Mouse (Mus musculus) neural tube, embryonic 12.5 days (tissue): ENCODE results near the gene Tm9sf1. TPM values are rescaled to one million over a fixed set of nuclear protein-coding genes. Genes with fewer than 3 reads are reported as not detected.

Source experiments
- ATAC-seq: fragments of 200-750 bp; cut with Nextera tagmentation; 2 replicates; pipeline ENCODE4 v1.8.0; 2017; ENCODE audit warnings: low read depth, mild to moderate bottlenecking, moderate TSS enrichment, moderate library complexity; ENCODE audit not compliant: low FRiP score
- H3K27ac ChIP-seq: fragments of 300-500 bp; sonication (generic); 2 replicates; pipeline ENCODE4 v1.5.1; 2016
- H3K27me3 ChIP-seq: fragments of 300-500 bp; sonication (generic); replicated peaks from 2 replicates; pipeline ENCODE4 v1.6.1; 2016; ENCODE audit warnings: mild to moderate bottlenecking
- H3K36me3 ChIP-seq: fragments of 300-500 bp; sonication (generic); 2 replicates; pipeline ENCODE4 v1.6.1; 2016; ENCODE audit warnings: mild to moderate bottlenecking
- H3K4me1 ChIP-seq: fragments of 300-500 bp; sonication (generic); 2 replicates; pipeline ENCODE4 v1.6.1; 2016
- H3K4me2 ChIP-seq: fragments of 300-500 bp; sonication (generic); replicated peaks from 2 replicates; pipeline ENCODE4 v1.6.1; 2016; ENCODE audit warnings: mild to moderate bottlenecking
- H3K4me3 ChIP-seq: fragments of 300-500 bp; sonication (generic); 2 replicates; pipeline ENCODE4 v1.5.1; 2016
- H3K9ac ChIP-seq: fragments of 300-500 bp; sonication (generic); 2 replicates; pipeline ENCODE4 v1.6.1; 2016; ENCODE audit warnings: mild to moderate bottlenecking
- H3K9me3 ChIP-seq: fragments of 300-500 bp; sonication (generic); 2 replicates; pipeline ENCODE4 v1.6.1; 2016; ENCODE audit warnings: mild to moderate bottlenecking
- WGBS: fragments of 180-500 bp; shearing (Covaris S2); methylation state at CpG from one replicate; pipeline ENCODE4 v1.1.7; 2016; 5-methylcytosine and 5-hydroxymethylcytosine counted together
- polyA plus RNA-seq: library from polyadenylated mRNA; unstranded; fragments of >200 nt; fragmentation: Nextera tagmentation; extraction: Ambion mirVana; gene quantifications from 2 replicates; pipeline ENCODE4 v1.2.1, GENCODE M21; 2016

Gene Tm9sf1
- polyA plus RNA-seq, 1 experiment from 2014 or later = 68.6 TPM

- H3K27me3 ChIP-seq = no peaks in the 10 kb centered on the region
- peaks cover 13% of the 10 kb centered on the region for H3K36me3 ChIP-seq
- no peak overlapping the region for H3K27ac ChIP-seq
- no peak for ATAC-seq
- no peak overlapping the region for H3K9ac ChIP-seq
- no peak overlapping the region for H3K4me2 ChIP-seq
- no peak overlapping the region for H3K4me3 ChIP-seq
- no peaks in the 10 kb centered on the region; the same call in 1 of the 2 replicates for H3K4me1 ChIP-seq
- H3K9me3 ChIP-seq = no peaks in the 10 kb centered on the region
- WGBS = 90% methylated on average over 3 of the region's 3 CpGs
These were observed 13.3 kb upstream of the Tm9sf1 start for GRCm38 (mm10) chr14:55656935-55657334.

- no peak for ATAC-seq
- H3K27ac ChIP-seq = no peak overlapping the region
- 90% methylated on average over 7 of the region's 7 CpGs for WGBS
These were observed 7.9 kb upstream of the Tm9sf1 start for GRCm38 (mm10) chr14:55651528-55651927.

GRCm38 (mm10) chr14:55649884-55650283, 6.3 kb upstream of the Tm9sf1 start, which contains the start of gene Tssk4:
TSS of gene Tssk4 (plus strand) at chr14:55650184.
- Histone ChIP-seq H3K4me1 (peaks cover 4% of the 10 kb centered on the region; the same call in 1 of the 2 replicates), H3K9me3 (no peaks in the 10 kb centered on the region), H3K27ac (no peak within 1 kb of the TSS), H3K4me3 (no peak within 1 kb of the TSS), H3K36me3 (0 out of 2 replicates have a peak, but pooled peaks cover 9% of the 10 kb centered on the region), H3K4me2 (no peak within 1 kb of the TSS), H3K9ac (no peak within 1 kb of the TSS), H3K27me3 (no peaks in the 10 kb centered on the region)
- no peak for ATAC-seq
- WGBS = 88% methylated on average over 2 of the region's 2 CpGs

More at GRCm38 (mm10) chr14:55651528-55651927, 7.9 kb upstream of the Tm9sf1 start:
- H3K27me3 ChIP-seq = no peaks in the 10 kb centered on the region
- H3K4me2 ChIP-seq = no peak overlapping the region
- H3K9me3 ChIP-seq = no peaks in the 10 kb centered on the region
- H3K9ac ChIP-seq = no peak overlapping the region
- H3K4me1 ChIP-seq = no peaks in the 10 kb centered on the region
- H3K36me3 ChIP-seq = 0 out of 2 replicates have a peak, but pooled peaks cover 3% of the 10 kb centered on the region
- H3K4me3 ChIP-seq = no peak overlapping the region

GRCm38 (mm10) chr14:55644261-55644888, 769 bp upstream of the Tm9sf1 start:
- no peak overlapping the region for H3K27ac ChIP-seq
- H3K9ac ChIP-seq = peak overlapping the region; percentile 89
- ATAC-seq = no peak
- H3K4me3 ChIP-seq = peak overlapping the region; percentile 83
- H3K4me2 ChIP-seq = peak overlapping the region; percentile 87
- H3K36me3 ChIP-seq = peaks cover 31% of the 10 kb centered on the region
- 34% methylated on average over 17 of the region's 17 CpGs for WGBS
- no peaks in the 10 kb centered on the region for H3K9me3 ChIP-seq
- no peaks in the 10 kb centered on the region for H3K27me3 ChIP-seq
- peaks cover 21% of the 10 kb centered on the region for H3K4me1 ChIP-seq

- H3K4me1 ChIP-seq = peaks cover 21% of the 10 kb centered on the region
- peak; percentile 30; the same call in 1 of the 2 replicates for ATAC-seq
- H3K27me3 ChIP-seq = no peaks in the 10 kb centered on the region
- no peaks in the 10 kb centered on the region for H3K9me3 ChIP-seq
- peak overlapping the region; percentile 83 for H3K4me3 ChIP-seq
- H3K9ac ChIP-seq = peak overlapping the region; percentile 89
- WGBS = 27% methylated on average over 8 of the region's 8 CpGs
- H3K27ac ChIP-seq = peak overlapping the region; percentile 67
- peaks cover 46% of the 10 kb centered on the region for H3K36me3 ChIP-seq
- H3K4me2 ChIP-seq = peak overlapping the region; percentile 87
These were observed 937 bp downstream of the Tm9sf1 start for GRCm38 (mm10) chr14:55642679-55643059.

GRCm38 (mm10) chr14:55641291-55641690, 2.3 kb downstream of the Tm9sf1 start:
- no peak overlapping the region for H3K27ac ChIP-seq
- WGBS = 95% methylated on average over 13 of the region's 13 CpGs

GRCm38 (mm10) chr14:55640816-55641215, 2.8 kb downstream of the Tm9sf1 start:
- WGBS = 96% methylated on average over 14 of the region's 14 CpGs
- Histone ChIP-seq H3K27me3 (no peaks in the 10 kb centered on the region), H3K27ac (no peak overlapping the region), H3K4me1 (peaks cover 27% of the 10 kb centered on the region), H3K9ac (no peak overlapping the region), H3K4me2 (no peak overlapping the region), H3K9me3 (no peaks in the 10 kb centered on the region), H3K4me3 (no peak overlapping the region), H3K36me3 (peaks cover 45% of the 10 kb centered on the region)
- no peak for ATAC-seq

More at GRCm38 (mm10) chr14:55641291-55641690, 2.3 kb downstream of the Tm9sf1 start:
- Histone ChIP-seq H3K27me3 (no peaks in the 10 kb centered on the region), H3K9ac (no peak overlapping the region), H3K4me1 (peaks cover 23% of the 10 kb centered on the region), H3K36me3 (peaks cover 47% of the 10 kb centered on the region), H3K4me3 (no peak overlapping the region), H3K4me2 (no peak overlapping the region), H3K9me3 (no peaks in the 10 kb centered on the region)
- no peak for ATAC-seq

DNA sequence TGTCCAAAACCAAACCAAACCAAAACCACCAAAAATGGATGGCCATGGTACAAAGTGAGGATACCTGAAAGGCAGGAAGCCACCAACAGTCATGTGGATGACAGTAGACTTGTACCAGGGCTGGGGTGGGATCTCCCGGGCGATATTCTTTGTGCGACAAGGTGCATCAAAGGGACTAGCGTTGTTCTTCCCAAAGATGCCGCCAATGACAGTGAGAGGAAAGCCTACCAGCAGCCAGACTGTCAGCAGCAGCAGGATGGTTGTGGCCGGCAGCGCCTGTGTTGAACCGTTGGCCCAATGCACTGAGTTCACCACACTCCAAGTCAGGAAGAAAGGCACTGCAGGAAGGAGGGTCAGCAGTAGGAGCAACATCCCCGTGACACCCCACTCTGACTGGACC, 5.8 kb downstream of the Tm9sf1 start, which contains the start of gene Gm49378:
TSS of gene Gm49378 (minus strand) at position 101 of the 400 bp plus-strand sequence.
- no peak within 1 kb of the TSS for H3K4me2 ChIP-seq
- no peak within 1 kb of the TSS for H3K27ac ChIP-seq
- no peak within 1 kb of the TSS for H3K9ac ChIP-seq
- no peaks in the 10 kb centered on the region for H3K27me3 ChIP-seq
- no peak for ATAC-seq
- no peaks in the 10 kb centered on the region for H3K9me3 ChIP-seq
- H3K4me1 ChIP-seq = peaks cover 29% of the 10 kb centered on the region
- H3K4me3 ChIP-seq = no peak within 1 kb of the TSS
- 94% methylated on average over 9 of the region's 9 CpGs for WGBS
- peaks cover 59% of the 10 kb centered on the region for H3K36me3 ChIP-seq

- Histone ChIP-seq H3K36me3 (peaks cover 71% of the 10 kb centered on the region), H3K4me2 (peak within 1 kb of the TSS; percentile 94), H3K27ac (no peak within 1 kb of the TSS; the same call in 1 of the 2 replicates)
These were observed 8.0 kb downstream of the Tm9sf1 start, which contains the start of gene Ipo4 for GRCm38 (mm10) chr14:55635523-55636007. TSS of gene Ipo4 (minus strand) at chr14:55635957.

DNA sequence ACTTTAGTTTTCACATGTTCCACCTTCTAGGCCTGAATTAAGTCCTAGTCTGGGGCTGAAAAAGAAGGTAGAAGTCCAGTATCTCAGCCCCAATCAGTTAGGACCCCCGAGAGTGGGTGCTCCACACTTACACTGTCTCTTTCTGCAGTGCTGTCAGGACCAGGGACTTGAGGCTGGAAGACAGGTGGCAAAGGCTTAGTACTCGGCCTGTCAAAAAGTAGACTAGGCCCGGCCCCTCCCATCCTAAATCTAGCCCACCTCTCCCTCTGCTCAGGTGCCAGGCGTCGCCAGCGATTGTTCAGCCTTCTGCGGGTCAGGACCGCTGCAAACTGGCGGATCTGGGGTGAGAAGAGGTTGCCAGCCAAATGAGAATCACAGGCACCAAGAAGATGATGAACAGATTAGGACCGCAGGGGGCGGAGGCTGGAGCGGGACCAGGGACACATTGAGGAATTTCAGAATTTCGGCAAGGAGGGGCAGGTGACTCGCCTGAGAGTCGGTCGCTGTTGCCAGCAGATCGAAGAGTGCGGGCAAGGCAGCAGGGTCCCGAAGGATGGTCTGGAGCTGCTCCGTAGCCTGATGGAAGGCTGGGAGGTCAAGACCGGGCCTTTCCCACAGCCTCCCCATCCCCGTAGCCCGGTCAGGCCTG, 8.6 kb downstream of the Tm9sf1 start:
- WGBS = 4% methylated on average over 23 of the region's 23 CpGs
- peak; percentile 80 for ATAC-seq
- H3K4me2 ChIP-seq = peak overlapping the region; percentile 94
- peaks cover 71% of the 10 kb centered on the region for H3K36me3 ChIP-seq
- H3K27ac ChIP-seq = no peak overlapping the region; the same call in 1 of the 2 replicates
- no peaks in the 10 kb centered on the region for H3K27me3 ChIP-seq
- H3K4me1 ChIP-seq = peaks cover 22% of the 10 kb centered on the region
- H3K9ac ChIP-seq = peak overlapping the region; percentile 79
- no peaks in the 10 kb centered on the region for H3K9me3 ChIP-seq
- peak overlapping the region; percentile 68 for H3K4me3 ChIP-seq

More at GRCm38 (mm10) chr14:55635523-55636007, 8.0 kb downstream of the Tm9sf1 start, which contains the start of gene Ipo4:
- peak; percentile 87 for ATAC-seq
- Histone ChIP-seq H3K4me1 (peaks cover 22% of the 10 kb centered on the region), H3K9me3 (no peaks in the 10 kb centered on the region), H3K4me3 (peak within 1 kb of the TSS; percentile 68), H3K9ac (peak within 1 kb of the TSS; percentile 79), H3K27me3 (no peaks in the 10 kb centered on the region)
- 2% methylated on average over 33 of the region's 33 CpGs for WGBS

DNA sequence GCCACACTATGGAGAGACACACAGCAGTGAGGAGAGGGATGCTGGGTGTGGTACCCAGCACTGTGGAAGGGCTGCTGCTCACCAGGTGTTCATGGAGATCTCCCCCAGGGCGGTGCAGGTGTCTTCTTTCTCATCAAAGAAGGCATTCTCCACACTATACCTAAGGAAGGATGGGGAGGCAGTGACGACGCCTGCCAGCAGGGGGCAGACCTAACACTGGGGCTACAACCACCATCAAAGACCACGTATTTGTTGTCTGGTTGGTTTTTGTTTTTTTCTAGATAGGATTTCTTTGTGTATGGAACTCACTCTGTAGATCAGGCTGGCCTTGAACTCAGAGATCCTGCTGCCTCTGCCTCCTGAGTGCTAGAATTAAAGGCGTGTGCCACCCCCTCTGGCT, 14.3 kb downstream of the Tm9sf1 start:
- H3K4me2 ChIP-seq = no peak overlapping the region
- peaks cover 5% of the 10 kb centered on the region for H3K4me1 ChIP-seq
- 0 out of 2 replicates have a peak overlapping the region, but pooled peaks have one; percentile 5 for H3K9ac ChIP-seq
- peaks cover 98% of the 10 kb centered on the region for H3K36me3 ChIP-seq
- no peak for ATAC-seq
- H3K4me3 ChIP-seq = no peak overlapping the region
- WGBS = 57% methylated on average over 5 of the region's 5 CpGs
- no peaks in the 10 kb centered on the region for H3K27me3 ChIP-seq
- no peak overlapping the region for H3K27ac ChIP-seq
- no peaks in the 10 kb centered on the region for H3K9me3 ChIP-seq
